Mouse (Mus musculus) lung, postnatal 4 days (tissue): ENCODE measurements around the gene Zfp512b.

Experiments
- DNase-seq, 2 experiments: peaks; one replicate each; pipeline ENCODE4 v3.0.0; 2021

Zfp512b gene

DNA sequence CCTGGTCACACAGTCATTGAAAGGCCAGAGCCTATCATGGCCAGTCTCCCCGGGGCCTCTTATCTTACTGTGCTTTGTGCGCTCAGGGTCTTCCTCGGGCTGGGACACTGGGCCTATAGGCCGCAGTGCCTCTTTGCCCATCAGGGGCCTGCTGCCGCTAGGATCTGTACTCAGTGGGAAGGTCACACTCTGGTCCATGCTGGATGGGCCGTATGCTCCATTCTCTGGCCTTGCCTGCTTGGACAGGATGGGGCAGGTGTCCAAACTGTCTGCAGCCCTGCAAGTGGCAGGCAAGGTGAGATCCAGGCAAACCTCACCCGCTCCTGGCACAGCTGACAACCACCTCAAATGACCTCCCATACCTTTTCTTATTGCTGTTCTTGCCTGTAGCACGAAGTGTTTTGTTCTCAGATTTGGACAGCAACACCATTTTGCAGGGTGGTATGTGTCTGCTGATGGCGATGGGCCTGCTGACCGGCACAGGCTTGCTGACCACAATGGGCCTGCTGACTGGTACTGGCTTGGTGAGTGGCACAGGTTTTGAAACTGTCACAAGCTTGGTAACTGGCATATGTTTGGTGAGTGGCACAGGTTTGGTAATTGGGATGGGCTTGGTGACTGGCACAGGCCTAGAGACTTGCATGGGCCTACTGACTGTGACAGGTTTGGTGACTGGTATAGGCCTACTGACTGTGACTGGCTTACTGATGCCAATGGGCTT, 3.4 kb downstream of the Zfp512b start:
- no peak for DNase-seq

DNA sequence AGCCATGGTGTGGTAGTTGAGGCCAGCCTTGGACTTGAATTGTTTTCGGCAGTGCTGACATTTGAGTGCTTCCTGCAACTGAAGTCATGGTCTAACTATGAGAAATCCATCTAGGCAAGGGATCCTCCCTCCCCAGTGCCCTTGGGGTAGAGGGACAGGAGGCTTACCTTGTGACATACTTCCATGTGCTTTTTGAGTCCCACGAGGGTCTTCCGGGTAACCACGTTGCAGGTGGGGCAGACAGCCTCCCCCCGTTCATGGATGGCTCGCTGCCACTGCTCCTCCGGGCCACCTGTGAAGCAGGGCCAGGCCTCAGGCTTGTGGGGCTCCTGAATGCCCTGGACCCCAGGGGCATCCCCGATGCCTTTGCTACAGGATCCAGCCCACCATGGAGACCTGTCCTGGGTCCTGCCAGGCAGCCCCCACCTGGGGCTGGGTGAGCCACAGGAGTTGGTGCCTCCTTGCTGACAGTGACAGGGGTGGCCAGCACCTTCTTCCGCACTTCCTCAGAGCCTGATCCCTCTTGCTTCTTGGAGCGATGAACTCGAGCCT, 4.3 kb downstream of the Zfp512b start:
- peak in 1 of 2 experiments; percentile 22 for DNase-seq

DNA sequence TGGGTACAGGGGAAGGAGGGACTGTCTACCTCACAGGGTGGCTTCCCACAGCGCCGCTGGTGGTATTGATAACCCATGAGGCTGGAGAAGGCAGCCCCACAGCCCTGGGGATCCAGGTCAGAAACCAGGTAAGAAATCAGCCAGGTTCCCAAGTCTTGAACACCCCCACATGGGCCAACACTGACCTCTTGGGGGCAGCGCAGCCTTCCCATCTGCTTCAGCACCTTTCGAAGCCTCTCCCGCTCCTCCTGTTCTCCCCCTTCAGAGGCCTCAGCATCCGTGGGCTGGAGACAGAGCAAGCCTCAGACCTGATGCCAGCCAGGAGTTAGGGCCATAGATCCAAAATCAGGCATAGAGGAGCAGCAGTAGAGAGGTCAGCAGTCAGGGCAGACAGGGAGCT, 4.8 kb downstream of the Zfp512b start:
- DNase-seq: peak in 1 of 2 experiments; percentile 21

DNA sequence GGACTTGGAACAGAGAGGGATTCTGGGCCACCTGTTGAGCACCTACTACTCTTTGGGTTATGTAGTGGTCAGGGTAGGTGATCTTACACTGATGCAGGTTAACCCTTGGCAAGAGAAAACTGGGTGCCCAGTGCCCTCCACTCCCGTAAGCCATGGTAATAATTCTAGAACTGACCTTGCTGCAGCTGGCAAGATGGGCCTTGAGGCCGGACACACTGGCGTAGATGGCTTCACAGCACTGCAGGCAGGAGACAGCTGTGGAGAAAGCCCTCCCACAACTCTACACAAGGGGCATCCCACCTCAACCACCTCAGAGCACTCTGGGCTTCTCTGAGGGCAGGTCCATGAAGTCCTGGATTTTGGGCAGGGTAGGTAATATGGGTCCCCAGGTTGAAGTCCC, 6.5 kb downstream of the Zfp512b start:
- no peak for DNase-seq

DNA sequence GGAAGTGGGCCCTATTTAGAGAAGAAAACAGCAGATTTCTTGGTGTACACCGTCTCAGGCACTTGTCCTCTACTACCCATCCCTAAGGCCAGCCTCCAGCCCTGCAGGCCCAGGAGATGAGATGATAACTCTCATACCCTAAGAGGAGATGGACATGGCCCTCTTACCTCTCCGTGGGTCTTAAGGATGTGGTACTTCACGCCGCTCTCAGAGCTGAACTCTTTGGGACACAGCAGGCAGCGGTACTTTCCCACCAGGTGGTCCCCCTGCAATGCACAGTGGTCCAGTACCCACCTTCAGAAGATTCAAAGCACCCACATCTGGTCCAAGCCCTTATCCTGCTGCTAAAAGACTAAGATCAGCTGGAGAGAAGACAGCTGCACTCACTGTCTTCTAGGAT, 7.1 kb downstream of the Zfp512b start:
- DNase-seq: no peak

DNA sequence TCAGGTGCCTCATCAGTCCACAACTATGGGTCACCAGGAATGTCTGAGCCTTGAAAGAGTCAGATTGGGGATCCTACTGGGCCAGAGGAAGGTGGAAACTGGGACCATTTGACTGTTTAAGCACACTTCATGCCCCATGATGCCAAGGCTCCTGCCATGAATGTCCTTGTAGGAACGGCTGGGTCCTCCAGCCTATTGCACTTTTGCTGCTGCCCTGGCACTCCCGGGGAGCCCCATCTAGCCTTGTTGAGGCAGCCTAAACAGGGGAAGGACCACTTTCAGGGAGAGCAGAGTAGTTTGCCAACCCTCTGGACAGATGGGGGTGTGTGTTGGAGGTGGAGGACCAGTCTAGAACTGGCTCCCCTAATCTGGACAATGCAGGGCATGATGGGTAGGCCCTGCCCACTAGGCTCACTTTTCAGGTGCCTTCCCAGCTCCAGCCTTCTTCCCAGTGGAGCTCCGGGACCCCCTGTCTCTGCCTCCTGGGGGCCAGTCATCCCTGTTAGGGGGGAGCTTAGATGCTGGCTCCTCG, 8.1 kb downstream of the Zfp512b start, which contains the start of gene Uckl1:
Gene Uckl1, minus strand, starts transcription at position 482 of the 532 bp plus-strand sequence.
- DNase-seq: peak in 1 of 2 experiments; percentile 21

DNA sequence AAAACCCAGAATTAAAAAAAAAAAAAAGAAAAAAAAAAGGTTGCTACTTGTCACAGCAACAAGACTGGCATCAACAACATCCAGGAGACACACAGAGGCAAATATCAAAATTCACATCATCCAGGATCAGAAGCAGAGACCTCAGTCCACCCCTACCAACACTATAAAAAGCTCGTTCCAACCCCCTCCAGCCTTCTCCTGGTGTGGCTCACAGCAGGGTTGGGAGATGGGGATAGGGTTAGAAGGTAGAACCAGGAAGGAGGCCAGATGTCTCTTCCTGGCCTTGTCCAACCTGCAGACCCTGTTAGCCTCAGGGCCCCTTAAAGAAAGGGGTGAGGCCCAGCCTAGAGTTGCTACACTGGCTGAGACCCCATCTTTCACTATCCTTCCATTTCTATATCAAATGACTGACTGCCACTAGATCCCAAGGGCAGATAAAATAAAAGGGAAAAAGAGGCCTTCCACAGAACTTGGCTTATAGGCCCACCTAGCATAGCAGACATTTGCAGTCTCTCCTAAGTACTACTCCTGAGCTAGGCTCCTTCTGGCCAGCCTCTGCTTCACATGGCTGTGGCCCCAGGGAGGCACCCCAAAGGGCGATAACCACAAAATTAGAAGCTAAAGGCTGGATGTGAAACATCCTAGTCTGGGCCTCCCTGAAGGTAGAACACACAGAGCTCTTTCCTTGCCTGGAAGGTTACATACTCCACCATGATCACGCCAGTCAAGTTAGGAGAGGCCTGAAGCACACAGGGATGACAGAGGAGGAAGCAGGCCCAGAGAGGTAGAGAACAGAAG, 8.9 kb downstream of the Zfp512b start:
- no peak for DNase-seq

DNA sequence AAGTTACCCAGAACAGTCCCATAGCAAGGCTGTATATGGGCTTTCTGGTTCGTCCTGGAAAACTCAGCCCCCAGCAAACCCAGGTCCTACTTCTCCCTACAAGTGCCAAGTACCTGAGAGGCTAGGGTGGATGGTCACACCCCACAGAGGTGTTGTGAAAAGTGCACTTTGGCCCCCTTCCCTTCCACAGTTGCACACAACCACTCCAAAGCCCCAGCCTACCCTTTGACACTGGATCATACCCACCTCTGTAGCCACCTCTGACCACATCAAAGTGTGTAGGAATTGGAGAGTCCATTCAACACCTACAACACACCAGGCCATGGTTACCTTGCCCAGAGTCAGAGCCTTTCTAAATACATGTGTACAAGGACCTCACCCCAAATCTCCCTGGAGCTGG, 9.7 kb downstream of the Zfp512b start:
- DNase-seq: no peak

DNA sequence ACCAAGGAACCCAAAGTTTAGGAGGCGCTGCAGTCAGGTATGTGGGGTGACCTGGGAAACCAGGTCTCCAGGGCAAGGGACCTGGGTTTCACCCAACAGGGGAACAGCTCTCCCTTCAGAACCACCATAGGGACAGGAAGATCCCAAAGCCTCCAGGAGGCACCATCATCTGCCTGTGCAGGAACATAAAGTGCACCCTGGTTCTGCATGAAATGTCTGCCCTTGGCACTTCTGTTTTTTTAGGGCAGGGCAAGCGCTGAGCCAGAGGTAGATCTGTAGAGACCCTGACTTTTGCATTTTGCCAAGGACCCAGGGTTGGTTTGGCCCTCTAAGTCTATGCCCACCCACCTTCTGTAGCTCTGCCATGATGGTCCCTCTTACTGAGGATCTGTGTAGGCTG, 10.2 kb downstream of the Zfp512b start:
- DNase-seq: peak in 1 of 2 experiments; percentile 20

DNA sequence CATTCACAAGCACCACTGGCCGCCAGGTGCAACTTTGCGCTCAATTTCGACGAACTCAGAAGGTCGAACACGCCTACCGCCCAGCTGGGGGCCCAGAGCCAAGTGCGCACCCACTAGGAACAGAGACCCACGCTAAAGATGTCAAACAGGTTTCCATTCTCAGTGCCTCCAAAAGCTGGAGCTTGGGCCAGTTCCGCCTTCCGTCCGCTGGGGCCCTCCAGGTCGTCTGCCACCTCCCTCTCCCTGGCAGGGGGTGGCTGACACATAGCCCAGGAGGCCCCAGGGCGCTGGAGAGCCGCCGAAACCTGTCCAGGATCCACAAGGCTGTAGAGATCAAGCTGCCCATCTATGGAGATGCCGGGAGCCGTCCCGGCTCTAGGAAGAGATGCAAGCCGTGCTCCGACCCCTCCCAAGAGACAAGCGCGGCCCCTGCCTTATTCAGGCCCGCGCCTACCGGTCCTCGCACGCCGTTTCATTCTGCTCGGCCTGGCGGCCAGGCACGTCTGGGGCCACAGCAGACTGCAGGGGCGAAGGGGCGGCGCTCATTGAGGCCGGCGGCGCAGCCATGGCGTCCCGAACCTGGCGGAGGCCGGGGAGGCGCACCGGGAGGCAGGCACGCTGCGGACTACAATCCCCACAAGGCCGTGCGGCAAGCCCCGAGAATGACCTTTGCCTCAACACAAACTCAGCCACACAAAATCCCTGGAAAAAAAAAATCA, 11.0 kb downstream of the Zfp512b start:
- peak; percentile 89 to 90 for DNase-seq

DNA sequence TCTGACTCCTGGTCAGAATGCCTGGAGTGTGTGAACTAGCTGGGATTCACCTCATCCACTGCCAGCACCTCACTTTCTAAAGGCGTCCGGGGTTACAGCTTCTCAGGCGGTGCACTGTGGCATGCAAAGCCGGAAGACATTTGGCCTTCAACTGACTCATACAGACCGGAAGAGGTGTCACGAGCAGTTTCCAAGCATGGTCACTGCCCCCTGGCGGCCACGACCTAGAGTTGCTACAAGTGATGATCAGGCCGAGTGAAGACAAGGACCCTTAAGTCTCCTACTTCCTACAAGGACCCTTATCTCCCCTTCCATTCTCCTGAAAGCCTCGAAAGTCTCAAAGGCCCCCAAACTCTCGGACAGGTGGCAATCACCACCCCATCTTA, 11.6 kb downstream of the Zfp512b start:
- DNase-seq: peak; percentile 90 to 91

DNA sequence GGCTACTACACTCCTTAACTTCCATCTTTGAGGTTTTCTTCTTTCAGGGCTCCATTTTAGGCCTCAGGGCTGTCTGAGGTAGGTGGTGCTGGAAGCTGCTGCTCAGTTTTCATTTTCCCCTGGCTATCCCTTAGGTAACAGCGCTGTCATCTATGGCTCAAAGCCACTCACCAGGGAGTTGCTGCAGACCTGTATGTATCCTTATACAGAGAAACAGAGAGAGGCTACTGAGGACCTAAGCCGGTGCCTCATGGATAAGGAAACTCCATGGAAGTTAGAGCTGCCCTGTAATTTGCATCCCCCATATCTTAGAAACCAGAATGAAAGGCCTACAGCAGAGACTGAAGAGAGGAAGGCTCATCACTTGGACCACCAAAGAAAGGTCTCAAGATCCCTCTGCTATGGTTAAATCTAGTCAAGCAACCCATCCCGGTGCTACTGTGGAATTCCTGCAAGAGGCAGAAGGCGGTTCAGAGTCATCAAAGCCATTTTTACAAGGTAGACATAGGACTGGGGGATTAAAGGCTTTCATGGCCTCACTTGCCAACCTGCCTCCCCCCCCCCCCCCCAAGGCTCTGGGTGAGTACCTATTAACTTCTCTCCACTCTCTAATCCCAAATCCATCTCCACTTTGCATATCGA, 12.4 kb downstream of the Zfp512b start:
- DNase-seq: no peak

DNA sequence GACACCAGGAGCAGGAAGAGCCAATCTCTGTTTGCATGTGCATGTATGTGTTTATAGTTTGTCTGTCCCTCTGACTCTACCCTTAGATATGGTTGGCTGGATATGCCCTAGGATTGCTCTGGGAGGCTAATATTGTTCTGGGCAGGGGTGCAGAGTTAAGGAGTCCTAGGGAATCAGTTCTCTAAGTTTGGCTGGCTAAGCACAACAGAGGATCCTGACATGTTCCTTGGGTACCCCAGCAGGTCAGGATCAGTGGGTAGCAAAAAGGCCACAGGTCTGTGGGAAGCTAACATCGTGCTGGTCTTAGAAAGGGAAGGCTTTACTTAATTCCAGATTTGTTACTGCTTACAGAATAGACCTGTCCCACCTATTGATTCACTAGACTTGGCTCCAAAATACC, 12.9 kb downstream of the Zfp512b start:
- no peak for DNase-seq

DNA sequence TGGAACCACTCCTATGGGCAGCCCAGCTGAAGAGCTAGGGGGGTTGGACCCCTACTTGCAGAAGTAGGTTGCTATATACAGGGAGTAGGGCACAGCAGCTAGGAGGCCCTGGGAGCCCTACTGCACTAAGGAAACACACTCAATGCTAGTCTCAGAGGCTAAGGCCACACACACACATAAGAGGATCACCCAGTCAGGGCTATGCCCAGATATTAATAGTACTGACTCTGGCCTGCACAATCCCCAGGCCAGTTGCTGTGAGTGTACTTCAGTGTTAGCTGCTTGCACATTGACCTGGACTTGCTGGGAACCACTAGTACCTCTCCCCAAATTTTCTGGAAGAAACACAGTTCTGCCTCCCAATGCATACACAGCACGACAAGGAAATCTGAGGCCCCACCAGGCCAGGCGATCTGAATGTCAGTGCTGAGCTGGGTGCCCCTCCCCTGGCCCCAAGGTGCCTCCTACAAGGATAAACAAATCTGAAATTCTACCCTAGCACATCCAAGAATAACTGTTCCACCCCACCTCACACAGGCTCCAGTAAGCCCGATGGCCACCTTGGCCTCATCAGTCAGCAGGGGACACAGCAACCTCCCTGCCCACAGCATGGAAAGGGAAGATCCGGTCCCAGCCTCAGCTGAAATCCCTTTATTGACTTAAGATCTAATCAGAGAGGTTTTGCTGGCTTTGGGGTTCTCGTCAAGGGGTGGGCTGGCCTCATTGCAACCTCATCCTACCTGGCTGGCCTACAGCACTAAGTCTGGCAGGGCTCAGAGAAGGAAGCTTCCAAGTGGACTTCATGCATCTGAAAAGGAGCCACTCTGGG, 13.6 kb downstream of the Zfp512b start:
- no peak for DNase-seq

DNA sequence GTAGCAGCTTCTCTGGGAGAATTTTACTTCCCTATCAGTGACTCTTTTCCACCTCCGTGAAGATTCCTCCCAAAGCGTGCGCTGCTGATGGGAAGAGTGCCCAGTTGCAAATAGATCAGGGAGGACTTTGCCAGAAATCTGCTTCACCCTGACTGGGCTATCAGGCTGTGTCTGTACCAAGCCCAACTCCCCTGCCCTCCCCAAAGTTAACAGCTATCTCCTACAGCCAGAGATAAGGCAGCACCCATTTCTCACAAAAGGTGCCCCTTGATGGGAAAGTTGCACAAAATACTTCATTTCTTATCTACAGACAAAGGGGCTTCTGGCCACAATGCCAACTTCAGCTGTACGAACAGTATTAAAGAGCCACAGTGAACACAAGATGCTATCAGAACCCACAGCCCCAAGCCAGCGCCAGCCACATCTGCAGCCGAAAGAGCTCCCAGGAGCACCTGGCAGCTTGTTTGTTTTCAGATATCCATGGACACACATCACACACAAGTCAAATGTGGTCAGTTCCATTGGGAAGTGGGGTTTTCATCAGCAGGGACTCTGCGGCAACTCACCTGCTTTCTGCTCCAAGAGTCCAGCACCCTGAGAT, 14.5 kb downstream of the Zfp512b start:
- no peak for DNase-seq

DNA sequence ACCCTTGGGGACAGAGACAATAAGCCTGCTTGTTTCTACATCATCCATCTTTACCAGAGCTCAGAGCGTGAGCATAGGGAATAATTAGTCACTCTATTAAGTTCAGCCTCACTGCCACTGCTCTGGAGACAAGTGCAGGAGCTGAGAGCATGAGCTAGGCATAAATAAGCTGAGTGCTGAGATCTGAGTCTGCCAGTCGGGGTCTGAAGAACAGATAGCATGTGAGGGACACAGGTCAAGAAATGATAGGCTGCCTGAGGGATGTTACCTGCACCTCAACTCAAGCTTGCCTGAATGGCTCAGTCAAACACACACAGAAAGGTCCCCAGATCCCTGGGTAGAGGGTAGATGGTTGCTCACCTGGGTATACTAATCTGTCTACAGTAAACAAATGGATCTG, 15.5 kb downstream of the Zfp512b start:
- DNase-seq: no peak

DNA sequence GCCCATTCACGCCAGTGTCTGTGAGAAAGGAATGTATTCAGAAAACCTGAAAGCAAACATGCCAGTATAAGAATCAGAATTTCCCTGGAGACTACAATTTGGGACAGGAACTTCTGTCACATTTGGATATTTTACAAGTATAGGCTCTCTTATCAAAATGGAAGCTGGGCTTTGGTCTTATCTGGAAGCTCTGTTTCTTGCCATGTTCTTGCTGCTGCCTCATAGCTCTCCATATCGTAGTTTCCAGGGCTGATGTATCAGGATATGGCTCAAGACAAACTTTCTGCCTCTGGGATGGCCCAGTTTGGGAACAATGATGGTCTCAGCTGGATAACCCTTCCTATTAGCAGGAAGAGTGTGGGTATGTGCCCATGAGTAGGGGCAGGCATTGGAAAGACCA, 16.0 kb downstream of the Zfp512b start:
- DNase-seq: no peak

DNA sequence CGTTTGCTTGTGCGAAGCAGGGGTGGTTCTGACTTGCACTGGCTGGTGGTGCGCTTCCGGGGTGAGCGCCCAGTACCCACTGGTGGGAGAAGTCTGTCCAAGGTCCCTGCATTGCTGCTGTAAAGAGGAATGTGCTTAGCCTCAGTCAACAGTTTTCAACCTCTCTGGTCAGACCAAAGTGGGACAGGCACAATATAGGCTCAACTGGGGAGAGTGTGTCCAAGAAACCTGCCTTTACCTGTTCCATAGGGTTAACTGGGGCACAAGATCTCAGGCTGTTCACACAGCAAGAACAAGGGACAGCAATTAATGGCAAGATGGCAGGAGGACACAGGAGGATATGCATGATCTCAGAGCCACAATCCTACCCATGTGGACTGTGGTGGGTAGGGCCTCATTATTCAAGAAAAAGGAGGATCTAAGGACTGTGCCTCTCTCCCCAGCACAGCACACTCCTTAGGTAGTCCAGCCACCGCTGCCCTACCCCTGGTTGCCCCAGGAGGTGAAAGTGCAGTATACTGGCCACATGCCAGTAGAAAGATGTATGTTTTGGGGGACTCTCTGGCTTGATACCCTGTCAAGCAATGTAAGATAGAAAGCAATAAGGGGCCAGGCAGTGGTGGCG, 17.6 kb downstream of the Zfp512b start:
- no peak for DNase-seq

DNA sequence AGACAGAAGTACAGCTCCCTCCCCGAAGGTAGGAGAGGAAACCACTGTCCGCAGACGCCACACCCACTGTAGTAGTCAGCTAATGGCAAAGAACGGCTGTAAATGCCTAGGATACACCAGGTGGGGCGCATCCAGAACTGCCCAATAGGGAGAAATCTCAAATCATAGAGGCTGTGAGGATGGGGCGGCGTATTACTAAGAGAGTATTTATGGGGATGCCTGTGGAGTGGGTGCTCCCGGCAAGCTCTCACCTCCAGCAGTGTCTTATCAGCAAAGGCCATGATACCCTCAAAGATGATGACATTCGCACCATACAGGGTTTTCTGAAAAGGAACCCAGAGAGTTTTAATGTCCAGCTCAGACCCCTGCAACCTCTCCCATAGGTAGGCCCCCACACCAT, 18.6 kb downstream of the Zfp512b start:
- DNase-seq: no peak
